Mouse (Mus musculus) liver, embryonic 13.5 days (tissue): Measurements from ENCODE around the gene Dntt. TPM values are rescaled to one million over a fixed set of nuclear protein-coding genes. Genes with fewer than 3 reads are reported as not detected.

Source experiments
- ATAC-seq: fragments of 200-750 bp; cut with Nextera tagmentation; 2 replicates; pipeline ENCODE4 v1.8.0; 2017; ENCODE audit warnings: low read depth, mild to moderate bottlenecking, moderate number of reproducible peaks, moderate library complexity
- DNase-seq: peaks from one replicate; pipeline ENCODE4 v3.0.0; 2022
- H3K27ac ChIP-seq: fragments of 300-500 bp; sonication (generic); 2 replicates; pipeline ENCODE4 v1.5.1; 2015; ENCODE audit warnings: moderate library complexity, mild to moderate bottlenecking, inconsistent platforms
- H3K27me3 ChIP-seq: fragments of 300-500 bp; sonication (generic); 2 replicates; pipeline ENCODE4 v1.6.1; 2015; ENCODE audit warnings: mild to moderate bottlenecking, inconsistent platforms
- H3K36me3 ChIP-seq: fragments of 300-500 bp; sonication (generic); 2 replicates; pipeline ENCODE4 v1.6.1; 2015; ENCODE audit warnings: mild to moderate bottlenecking, inconsistent platforms
- H3K4me1 ChIP-seq: fragments of 300-500 bp; sonication (generic); replicated peaks from 2 replicates; pipeline ENCODE4 v1.6.1; 2015; ENCODE audit warnings: inconsistent platforms
- H3K4me2 ChIP-seq: fragments of 300-500 bp; sonication (generic); 2 replicates; pipeline ENCODE4 v1.6.1; 2015; ENCODE audit warnings: inconsistent platforms, mild to moderate bottlenecking, moderate library complexity
- H3K4me3 ChIP-seq: fragments of 300-500 bp; sonication (generic); replicated peaks from 2 replicates; pipeline ENCODE4 v1.5.1; 2015; ENCODE audit warnings: mild to moderate bottlenecking, inconsistent platforms
- H3K9ac ChIP-seq: fragments of 300-500 bp; sonication (generic); 2 replicates; pipeline ENCODE4 v1.6.1; 2015; ENCODE audit warnings: mild to moderate bottlenecking, inconsistent platforms
- H3K9me3 ChIP-seq: fragments of 300-500 bp; sonication (generic); replicated peaks from 2 replicates; pipeline ENCODE4 v1.6.1; 2016; ENCODE audit warnings: inconsistent platforms
- WGBS: fragments of 180-500 bp; shearing (Covaris S2); methylation state at CpG from one replicate; pipeline ENCODE4 v1.1.7; 2015; ENCODE audit not compliant: insufficient replicate concordance; 5-methylcytosine and 5-hydroxymethylcytosine counted together
- polyA plus RNA-seq: library from polyadenylated mRNA; unstranded; fragments of >200 nt; fragmentation: Nextera tagmentation; extraction: Ambion mirVana; gene quantifications from 2 replicates; pipeline ENCODE4 v1.2.1, GENCODE M21; 2015

The Dntt gene
- polyA plus RNA-seq, 1 experiment from 2014 or later = 0.07 TPM

DNA sequence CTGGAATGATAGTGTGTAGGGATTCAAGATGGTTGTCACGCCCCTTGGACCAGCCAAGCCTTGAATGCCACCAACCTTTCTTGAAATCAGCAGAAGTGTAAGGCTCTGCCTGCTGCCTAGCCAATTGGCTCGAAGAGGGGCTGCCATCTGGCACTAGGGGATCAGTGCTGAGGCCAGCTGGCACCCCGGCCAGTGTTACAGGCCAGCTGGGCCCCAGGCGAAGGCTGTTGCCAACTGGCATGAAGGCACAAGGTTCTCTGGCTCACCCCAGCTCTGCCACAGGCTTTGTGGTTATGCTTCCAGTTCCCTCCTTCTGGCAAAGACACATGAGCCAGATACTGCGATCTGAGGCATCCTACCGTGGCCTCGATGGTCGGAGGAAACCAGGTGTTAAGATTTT, 72.3 kb downstream of the Dntt start:
- no peak for ATAC-seq
- no peaks in the 10 kb centered on the region for H3K36me3 ChIP-seq
- H3K27me3 ChIP-seq = no peaks in the 10 kb centered on the region
- no peak for DNase-seq
- WGBS = 63% methylated on average over 8 of the region's 8 CpGs
- H3K4me2 ChIP-seq = no peak overlapping the region
- no peak overlapping the region for H3K4me3 ChIP-seq
- H3K27ac ChIP-seq = no peak overlapping the region
- no peak overlapping the region for H3K9ac ChIP-seq
- H3K4me1 ChIP-seq = no peaks in the 10 kb centered on the region
- H3K9me3 ChIP-seq = no peaks in the 10 kb centered on the region

DNA sequence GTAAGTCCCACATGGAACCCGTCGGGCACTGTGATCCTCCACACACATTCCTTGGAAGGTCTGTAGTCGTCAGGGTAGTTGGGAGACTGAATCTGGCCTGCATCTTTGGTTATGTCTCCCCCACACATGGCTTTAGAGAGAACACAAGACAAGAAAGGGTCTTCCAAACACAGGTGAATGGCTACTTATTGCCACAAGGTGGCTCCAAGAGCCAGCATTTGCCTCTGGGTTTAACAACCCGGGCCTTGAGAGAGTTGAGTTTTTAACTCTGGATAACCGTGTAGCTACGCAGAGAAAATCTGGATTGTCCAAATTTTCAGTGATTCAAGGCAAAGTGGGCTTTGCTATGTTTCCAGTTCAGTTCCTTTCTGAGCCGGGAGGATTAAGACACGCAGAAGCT, 75.8 kb downstream of the Dntt start:
- Histone ChIP-seq H3K4me3 (no peak overlapping the region), H3K36me3 (no peaks in the 10 kb centered on the region), H3K27me3 (no peaks in the 10 kb centered on the region), H3K9me3 (no peaks in the 10 kb centered on the region), H3K9ac (no peak overlapping the region), H3K4me2 (no peak overlapping the region), H3K4me1 (no peaks in the 10 kb centered on the region), H3K27ac (no peak overlapping the region)
- ATAC-seq = no peak
- WGBS = 48% methylated on average over 8 of the region's 8 CpGs
- no peak for DNase-seq

DNA sequence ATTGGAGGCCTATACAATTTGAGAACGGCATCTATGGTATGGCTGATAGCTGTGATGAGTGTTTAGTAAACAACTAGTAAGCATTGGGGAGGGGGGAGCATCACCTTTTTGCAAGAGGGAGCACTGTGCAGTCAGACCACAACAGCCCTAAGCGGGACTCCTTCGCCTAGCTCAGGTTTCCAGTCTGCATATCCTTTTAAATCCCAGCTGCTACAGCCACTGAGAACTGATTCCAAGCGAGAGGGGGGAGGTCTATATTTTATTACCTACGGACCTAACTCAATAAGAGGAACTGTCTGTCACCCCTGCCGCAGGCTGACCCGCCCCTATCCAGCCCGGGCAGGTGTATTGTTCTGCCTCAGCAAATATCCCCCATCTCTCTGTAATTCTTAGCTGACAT, 78.5 kb downstream of the Dntt start:
- DNase-seq = no peak
- Histone ChIP-seq H3K9me3 (no peaks in the 10 kb centered on the region), H3K36me3 (no peaks in the 10 kb centered on the region), H3K9ac (no peak overlapping the region), H3K4me2 (no peak overlapping the region), H3K27me3 (no peaks in the 10 kb centered on the region), H3K4me3 (no peak overlapping the region), H3K27ac (no peak overlapping the region), H3K4me1 (no peaks in the 10 kb centered on the region)
- no peak for ATAC-seq
- 58% methylated on average over 8 of the region's 8 CpGs for WGBS

DNA sequence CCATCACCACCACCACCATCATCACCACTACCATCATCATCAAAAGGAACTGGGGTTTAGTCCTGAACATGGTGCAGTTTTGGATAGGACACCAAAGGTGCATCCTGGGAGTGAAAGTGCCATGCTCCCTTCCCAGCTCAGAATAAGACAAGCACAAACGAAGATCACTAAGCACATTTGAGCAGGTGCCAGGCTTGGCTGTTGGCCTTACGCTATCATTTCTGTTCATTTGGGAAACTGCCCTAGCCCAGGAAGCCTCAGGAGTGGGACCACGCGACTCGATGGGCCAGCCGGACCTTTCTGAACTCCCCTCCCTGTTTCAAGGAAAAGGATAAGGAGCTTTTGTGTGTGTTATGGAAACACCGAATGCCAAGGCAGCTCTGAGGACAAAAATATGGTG, 79.6 kb downstream of the Dntt start:
- no peaks in the 10 kb centered on the region for H3K4me1 ChIP-seq
- H3K27ac ChIP-seq = no peak overlapping the region
- WGBS = 73% methylated on average over 7 of the region's 7 CpGs
- H3K4me2 ChIP-seq = no peak overlapping the region
- H3K4me3 ChIP-seq = no peak overlapping the region
- H3K9me3 ChIP-seq = no peaks in the 10 kb centered on the region
- H3K27me3 ChIP-seq = no peaks in the 10 kb centered on the region
- no peak for DNase-seq
- no peak overlapping the region for H3K9ac ChIP-seq
- H3K36me3 ChIP-seq = no peaks in the 10 kb centered on the region
- no peak for ATAC-seq

Other genes starting within 250 kb of the Dntt start
- 4.5 and 5.2 TPM in 2 replicates for gene Ccnj, start 198.0 kb upstream of the Dntt start, polyA plus RNA-seq
- 3.3 and 4.8 TPM in 2 replicates for gene Zfp518a, start 134.6 kb upstream of the Dntt start, polyA plus RNA-seq
- 0.48 and 0.65 TPM in 2 replicates for gene Blnk, start 34.7 kb upstream of the Dntt start, polyA plus RNA-seq
- not detected in 2 replicates for gene Opalin, start 47.8 kb downstream of the Dntt start, polyA plus RNA-seq
- 0.03 TPM in 1 of 2 replicates, not detected in the other for gene Tll2, start 177.6 kb downstream of the Dntt start, polyA plus RNA-seq
- gene Tm9sf3, start 234.7 kb downstream of the Dntt start, polyA plus RNA-seq = 58.2 and 72.6 TPM in 2 replicates